Mouse (Mus musculus) spleen, postnatal 10 days (tissue): ENCODE data around the gene Sgms1.

Experiments
- DNase-seq, 2 experiments: peaks; one replicate each; pipeline ENCODE4 v3.0.0; 2021 to 2022; ENCODE audit warnings: low spot score in 2 of 2

Gene Sgms1

DNA sequence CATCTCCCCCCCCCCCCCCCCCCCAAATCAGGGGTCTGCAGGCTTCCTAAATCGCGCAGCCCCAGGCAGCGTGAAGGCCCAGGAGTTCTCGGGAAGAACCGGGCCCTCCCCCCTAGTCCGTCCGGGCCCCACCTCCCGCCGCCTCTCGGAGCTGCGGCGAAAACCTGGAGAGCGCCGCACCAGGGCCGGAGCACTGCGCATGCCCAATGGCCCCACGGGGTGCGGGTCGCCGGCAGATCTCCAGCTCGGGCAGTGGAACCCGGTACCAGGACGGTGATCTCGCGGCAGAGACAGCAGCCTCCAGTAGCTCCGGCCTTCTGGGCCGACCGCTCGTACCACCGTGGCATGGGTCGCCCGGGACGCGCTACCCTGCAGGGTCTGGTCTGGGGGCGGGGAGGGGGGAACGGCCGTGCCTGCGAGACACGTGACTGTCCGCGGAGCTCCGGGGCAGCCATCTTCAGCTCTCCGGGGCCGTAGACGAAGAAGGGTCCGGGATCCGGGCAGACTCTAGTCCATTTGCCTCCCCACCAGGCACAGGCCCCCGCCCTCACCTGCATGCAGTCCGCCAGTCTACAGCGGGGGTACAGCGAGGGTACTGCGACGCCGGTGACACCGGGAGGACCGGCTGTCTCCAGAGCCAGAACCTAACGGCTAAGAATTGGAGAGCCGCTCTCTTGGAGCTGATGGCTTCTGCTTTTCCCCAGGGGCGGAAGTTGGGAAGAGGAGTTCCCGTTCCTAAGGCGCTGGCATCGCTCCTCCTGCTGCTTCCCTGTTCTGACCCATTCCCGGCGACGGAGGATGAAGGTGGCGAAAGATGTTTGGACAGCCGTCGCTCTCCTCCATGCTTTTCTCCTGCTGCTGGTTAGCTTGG, at the start of gene Sgms1:
Sgms1 (minus strand) TSS at position 714 of the 871 bp plus-strand sequence.
- peak; percentile 61 to 84 for DNase-seq

DNA sequence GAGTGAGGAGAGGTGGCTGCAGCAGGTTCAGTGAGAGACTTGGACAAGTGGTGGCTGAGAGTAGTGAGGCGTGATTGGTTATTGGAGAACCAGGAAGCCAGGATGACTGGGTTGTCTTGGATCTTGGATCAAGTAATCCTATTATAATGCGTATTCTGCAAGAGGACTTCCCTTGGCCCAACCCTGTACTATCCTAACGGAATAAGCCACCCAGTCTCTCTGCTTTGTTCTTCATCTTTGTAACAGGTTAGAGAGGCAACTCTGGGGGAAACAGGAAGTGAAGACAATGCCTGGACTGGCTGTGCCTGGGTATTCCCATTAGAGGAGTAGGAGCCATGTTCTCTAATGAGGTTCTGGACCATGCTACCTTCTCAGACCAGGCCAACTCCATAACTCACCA, 36.3 kb upstream of the Sgms1 start:
- DNase-seq, result no peak

GRCm38 (mm10) chr19:32424706-32425105, 35.2 kb upstream of the Sgms1 start:
- DNase-seq, result peak in 1 of 2 experiments; percentile 1

GRCm38 (mm10) chr19:32419069-32419468, 29.6 kb upstream of the Sgms1 start:
- no peak for DNase-seq

DNA sequence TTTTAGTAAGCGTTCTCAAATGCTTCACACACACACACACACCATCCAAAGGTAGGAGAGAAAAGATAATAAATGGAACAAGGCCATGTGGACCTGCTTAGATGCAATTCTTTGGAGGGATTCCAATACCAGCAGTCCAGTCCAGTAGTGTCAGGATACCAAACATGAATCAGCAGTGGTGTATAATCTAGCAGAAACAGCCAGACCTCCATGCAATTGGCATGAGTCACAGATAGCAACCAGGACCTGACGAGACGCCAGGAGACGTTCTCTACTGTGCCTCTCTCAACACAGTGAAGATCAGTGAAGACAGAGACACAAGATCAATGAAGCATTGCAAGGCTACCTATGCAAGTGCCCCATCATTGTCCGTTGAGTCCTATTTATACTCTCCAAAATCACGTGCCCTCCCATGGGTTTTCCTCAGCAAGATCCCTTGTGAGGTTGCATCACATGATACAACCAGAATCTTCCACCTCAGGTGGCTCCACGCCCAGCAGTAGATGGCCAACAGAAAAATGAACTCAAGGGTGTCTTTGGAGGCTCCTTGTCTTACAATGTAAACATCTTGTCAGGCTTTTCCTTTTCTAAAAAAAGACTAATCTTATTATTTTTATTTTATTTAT, 27.3 kb upstream of the Sgms1 start:
- DNase-seq, result no peak

DNA sequence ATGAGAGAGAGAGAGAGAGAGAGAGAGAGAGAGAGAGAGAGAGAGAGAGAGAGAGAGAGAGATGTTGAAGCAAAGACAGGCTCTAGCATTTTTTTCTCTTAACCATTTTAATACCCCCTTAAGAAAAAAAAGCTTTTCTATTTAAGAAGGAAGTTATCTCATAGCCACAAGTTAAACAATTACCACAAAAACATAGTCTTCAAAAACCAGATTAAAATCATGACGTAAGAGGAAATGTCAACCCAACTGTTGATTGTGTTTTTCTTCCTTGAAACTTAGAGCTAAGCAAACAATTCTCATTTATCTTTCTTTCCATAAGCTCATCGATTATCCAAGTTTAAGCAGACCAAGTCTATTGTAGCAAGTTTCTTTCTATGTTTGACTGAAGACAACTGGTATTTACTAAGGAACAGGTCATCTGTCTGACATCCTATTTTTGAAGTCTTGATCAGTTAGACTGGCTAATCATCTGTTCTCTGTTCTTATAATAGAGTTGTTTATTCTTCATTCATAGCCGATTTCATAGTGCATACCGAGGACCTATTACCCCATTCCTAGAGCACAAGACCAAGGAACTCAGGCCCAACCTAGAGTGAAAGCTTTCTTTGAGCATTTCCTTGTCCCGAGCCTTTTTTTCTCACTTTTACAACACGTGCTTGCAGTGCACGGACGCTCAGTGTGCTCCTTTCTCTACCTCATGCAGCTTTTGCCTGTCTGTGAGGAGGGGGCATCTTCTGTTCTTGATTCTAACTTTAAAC, 20.3 kb upstream of the Sgms1 start:
- no peak for DNase-seq

DNA sequence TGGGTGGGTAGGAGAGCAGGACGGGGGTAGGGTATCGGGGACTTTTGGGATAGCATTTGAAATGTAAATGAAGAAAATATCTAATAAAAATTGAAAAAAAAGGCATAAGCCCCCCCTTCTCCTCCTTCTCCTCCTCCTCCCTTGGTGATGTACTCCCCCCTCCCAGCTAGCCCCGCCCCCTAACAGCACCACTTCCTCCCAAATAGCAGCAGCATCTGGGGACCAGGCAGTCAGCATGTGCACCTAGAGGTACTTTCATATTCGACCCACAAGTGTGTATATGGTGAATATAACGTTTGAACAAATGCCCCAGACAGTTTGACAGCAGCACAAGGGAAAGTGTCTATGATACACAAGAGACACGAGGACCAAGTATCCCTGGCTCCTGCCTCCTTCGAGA, 17.2 kb upstream of the Sgms1 start:
- peak in 1 of 2 experiments; percentile 63 for DNase-seq

DNA sequence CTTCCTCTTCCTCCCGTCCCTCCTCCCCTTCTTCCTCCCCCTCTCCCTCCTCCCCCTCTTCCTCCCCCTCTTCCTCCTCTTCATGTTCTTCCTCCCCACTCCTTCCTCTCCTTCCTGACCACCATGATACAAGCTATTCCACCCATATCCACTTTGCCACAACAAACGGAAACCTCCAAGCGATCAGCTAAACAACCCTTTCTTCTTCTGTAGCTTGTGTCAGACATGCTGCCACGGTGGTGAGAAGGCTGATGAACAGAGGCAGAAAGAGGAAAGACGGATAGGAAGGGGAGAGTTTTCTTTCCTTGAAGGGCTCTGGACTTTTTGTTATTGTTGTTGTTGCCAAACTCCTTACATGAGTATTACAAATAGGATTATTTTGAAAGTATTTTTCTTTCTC, 14.9 kb upstream of the Sgms1 start:
- DNase-seq, result no peak

DNA sequence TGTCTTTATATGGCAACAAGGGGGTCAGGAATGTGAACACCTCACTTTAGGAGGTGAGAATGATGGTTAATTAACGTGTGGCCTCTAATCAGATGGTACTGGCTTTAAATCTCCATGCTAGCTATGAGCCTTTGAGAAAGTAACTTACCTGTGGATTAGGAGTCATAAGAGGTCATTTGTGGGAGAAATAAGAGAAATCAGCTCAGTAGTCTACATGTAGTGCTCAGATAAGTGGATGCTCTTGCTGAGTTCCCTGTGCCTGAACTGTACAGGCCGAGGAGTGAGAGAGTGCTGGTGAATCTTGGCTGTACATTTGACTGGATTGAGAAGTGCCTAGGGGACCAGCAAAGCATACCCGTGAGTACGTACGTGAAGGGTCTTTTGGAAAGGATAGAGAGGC, 14.3 kb upstream of the Sgms1 start:
- DNase-seq, result no peak

DNA sequence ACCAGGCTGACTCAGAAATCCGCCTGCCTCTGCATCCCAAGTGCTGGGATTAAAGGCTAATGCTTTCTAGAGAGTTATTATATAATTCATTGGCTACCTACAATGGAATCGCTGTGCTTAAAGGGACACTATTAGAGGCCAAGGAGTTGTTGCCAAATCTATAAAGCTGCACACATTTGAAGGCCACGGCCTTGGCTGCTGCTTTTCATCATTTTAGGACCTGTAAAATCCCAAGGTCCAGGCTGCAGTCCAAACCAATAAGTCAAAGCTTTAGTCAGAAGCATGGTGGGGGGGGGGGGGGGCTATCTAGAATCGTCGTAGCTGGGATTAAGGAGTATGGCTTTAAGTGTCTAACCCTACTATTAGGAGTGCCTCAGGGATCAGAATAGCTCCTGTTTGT, 9.0 kb upstream of the Sgms1 start:
- DNase-seq, result no peak

DNA sequence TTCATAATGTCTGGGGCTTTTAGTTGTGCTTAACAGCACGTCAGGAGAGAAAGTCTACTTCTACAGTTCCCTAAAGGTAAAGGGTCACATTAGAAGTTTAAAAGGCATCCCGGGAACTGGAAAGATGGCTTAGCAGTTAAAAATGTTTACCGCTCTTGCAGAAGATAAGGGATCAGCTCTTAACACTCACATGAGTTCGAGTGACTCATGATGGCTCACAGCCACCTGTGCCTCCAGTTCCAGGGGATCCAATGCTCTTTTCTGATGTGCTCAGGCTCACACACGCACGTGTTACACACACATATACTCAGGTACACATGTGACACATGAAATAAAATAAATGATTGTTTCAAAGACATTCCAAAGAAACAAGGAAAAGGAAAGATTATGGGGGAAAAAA, 6.8 kb upstream of the Sgms1 start:
- no peak for DNase-seq

DNA sequence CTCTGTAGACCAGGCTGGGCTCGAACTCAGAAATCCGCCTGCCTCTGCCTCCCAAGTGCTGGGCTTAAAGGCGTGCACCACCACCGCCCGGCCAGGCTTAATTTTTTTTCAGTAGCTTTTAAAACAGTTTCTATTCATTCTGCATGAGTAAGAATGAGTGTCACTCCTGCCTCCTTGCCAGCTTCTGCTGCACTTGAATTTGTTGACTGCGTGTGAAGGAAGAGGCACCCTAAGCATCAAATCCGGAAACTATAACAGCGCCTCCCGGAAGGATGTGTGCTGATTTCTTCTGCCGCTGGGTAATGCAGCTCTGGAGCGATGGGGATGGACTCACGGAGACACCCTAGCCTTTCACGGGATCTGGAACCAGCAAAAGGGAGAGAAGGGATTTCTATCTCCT, 5.3 kb upstream of the Sgms1 start:
- no peak for DNase-seq

- DNase-seq, result no peak
Observed at GRCm38 (mm10) chr19:32393758-32394450, 4.4 kb upstream of the Sgms1 start.

- DNase-seq, result no peak
Observed at GRCm38 (mm10) chr19:32393092-32393745, 3.7 kb upstream of the Sgms1 start.

DNA sequence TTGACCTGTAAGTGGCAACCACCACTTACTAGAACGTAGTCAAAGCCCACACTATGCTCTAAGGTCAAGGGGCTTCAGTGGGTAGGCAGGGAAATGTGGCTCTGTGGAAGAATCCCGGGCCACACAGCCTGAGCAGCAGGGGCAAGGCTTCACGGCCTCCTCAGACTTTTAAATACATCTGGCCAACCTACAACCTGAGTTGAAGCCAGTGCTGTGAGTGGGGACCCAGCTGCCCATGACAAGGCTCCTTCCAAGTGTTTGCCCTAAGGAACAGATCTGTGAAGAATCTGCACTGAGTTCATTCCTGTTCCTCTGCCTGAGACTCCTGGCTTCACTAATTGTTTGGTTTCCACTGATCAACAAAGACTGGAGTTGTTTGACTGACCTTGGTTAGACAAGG, 1.9 kb upstream of the Sgms1 start:
- no peak for DNase-seq

- no peak for DNase-seq
Observed at GRCm38 (mm10) chr19:32390116-32390515, 602 bp upstream of the Sgms1 start.

DNA sequence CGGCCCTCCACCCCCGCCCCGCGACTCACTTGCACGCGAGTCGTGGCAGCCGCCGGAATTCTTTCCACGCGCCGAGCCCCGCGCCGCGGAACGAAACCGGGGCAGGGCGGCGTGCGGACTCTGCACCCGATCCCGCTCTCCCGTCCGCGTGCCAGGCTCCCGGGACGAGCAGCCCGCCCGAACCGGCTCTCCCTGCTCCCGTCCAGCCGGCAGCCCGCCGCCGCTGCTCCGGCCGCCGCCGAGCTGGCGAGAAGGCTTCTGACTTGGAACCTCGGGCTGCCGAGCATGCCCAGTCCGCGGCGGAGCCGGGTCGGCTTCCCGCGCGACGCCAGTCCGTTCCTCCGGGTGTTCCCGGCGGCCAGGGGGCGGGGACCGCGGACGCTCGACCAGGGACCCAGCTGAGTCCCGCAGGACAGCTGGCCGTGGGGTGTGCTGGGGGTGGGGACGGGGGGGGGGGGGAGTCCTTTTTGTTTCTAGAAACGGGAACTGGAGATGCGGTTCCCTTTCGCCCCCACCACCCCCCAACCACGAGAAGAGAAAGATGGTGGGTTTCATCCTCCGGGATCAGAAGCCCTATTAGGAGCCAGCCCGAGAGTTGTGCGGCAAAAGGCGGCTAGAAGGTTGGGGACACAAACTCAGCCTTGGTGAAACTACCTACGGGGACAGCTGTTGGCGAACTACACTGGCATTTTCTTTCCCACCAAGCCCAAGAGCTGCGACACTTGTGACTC, 1.2 kb downstream of the Sgms1 start:
- DNase-seq, result peak; percentile 74 to 86

- DNase-seq, result peak; percentile 45 to 52
Observed at GRCm38 (mm10) chr19:32387403-32388190, 1.9 kb downstream of the Sgms1 start.

DNA sequence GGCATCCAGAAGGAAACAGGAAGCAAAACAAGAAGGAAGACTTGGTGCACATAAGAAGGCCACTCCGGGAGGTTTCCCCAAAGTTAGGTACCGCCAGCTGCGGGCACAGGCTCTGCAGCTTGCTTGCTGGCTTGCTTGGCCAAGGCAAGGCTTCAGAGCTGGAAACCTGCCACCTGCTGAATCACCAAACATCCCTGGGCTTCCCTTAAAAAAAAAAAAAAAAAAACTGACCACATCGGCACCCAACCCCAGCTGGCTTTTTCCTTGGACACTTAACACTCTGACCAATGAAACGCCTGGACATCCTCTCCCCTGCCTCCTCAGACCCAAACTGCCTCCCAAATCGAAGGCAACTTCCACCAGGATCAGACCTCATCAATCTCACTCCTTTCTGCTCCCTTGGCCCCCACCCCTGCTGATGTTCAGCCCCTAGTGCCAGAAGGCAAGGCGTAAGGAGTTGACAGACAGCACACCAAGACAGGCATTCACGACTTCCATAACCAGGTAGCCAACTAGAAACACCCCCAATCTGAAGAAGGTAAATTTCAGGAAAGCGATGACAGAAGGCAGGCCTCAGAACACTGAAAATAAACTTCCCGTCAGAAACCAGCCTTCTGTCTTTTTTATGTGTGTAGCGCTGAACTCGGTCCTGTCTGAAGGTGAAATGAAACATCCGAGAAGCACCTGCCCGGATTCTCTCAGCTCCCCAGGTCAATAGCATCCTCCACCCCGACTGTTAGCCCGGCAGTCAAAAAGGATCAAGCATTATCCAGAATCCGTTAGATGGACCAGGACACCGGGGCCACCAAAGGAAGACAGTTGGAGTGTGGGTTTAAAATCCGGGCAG, 2.7 kb downstream of the Sgms1 start:
- peak in 1 of 2 experiments; percentile 27 for DNase-seq
